Mouse (Mus musculus): ENCODE results near the gene N4bp2l2.

DNA sequence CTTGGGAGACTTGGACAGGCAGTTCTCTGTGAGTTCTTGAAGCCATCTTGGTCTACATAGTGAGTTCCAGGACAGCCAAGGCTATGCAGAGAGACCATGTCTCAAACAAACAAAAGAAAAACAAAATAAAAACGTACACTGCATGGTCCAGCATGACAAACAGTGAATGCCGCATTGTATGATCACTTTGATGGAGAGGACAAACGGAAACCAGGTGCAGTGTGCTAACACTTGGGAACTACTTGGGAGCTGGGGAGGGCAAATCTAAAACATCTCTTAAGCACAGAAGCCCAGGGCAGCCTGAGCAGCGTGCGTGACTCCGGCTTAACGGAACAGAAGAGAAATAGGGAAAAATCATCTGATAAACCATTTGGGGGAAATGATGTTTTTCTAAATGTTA, 68.9 kb downstream of the N4bp2l2 start, which contains the start of gene N4bp2l1:
- TF ChIP-seq CTCF (IDR thresholded peaks at IDR 0.05; ENCODE audit: low read depth) = no peak
- TF ChIP-seq EP300 (IDR thresholded peaks at IDR 0.05; ENCODE audit: low read depth) = no peak

Data from liver, embryonic 14.5 days (tissue).